Mouse (Mus musculus) lung, postnatal 25 days (tissue): ENCODE results near the gene Coro7.

ENCODE experiments used
- DNase-seq: peaks from one replicate; pipeline ENCODE4 v3.0.0; 2022; ENCODE audit warnings: low spot score

The Coro7 gene

DNA sequence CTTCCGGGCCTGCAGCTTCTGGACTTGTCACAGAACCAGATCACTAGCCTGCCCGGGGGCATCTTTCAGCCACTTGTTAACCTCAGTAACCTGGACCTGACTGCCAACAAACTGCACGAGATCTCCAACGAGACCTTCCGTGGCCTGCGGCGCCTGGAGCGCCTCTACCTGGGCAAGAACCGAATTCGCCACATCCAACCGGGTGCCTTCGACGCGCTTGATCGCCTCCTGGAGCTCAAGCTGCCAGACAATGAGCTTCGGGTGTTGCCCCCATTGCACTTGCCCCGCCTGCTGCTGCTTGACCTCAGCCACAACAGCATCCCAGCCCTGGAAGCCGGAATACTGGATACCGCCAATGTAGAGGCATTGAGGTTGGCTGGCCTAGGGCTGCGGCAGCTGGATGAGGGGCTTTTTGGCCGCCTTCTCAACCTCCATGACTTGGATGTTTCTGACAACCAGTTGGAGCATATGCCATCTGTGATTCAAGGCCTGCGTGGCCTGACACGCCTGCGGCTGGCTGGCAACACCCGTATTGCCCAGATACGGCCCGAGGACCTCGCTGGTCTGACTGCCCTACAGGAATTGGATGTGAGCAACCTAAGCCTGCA, 31.1 kb downstream of the Coro7 start:
- DNase-seq = no peak

DNA sequence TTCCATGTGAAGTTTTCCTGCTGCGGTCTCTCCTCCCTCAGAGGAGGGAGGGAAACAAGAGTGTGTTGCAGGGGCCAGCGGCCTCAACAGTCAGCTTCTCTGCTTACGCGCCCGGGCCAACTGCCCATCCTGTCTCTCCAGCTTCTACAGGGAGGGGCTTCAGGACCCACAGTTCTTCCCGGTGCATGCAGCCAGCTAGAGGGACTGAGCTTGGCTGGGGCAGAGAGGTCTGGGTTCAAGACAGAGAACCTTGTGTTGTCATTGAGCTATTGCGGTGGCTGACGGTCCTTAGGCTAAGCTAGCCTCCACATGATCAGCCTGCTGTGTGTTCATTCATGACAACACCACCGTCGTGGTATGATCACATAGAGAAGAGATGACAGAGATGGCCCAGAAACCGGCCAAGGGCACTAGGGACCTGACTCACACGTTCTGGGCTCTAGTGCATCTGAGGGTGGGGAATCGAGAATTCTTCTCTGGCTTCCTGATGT, 31.9 kb downstream of the Coro7 start:
- DNase-seq = no peak

DNA sequence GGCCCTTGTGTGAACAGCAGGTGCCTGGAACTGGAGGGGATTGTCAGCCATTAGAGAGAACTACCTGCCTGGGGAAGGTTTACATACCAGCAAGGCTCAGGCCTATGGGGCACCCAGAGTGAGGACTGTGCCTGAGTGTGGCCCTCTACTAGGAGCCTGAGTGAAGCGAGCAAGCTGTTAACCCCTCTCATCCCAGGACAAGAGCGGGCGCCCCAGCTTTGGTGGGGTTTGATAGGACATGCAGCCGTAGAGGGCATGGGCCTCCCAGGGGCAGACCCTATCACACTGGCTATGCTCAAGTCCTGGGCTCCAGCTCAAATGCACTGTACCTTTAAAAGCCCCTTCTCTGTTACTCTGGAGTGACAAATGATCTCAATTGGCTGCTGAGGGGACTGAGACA, 32.7 kb downstream of the Coro7 start:
- no peak for DNase-seq

DNA sequence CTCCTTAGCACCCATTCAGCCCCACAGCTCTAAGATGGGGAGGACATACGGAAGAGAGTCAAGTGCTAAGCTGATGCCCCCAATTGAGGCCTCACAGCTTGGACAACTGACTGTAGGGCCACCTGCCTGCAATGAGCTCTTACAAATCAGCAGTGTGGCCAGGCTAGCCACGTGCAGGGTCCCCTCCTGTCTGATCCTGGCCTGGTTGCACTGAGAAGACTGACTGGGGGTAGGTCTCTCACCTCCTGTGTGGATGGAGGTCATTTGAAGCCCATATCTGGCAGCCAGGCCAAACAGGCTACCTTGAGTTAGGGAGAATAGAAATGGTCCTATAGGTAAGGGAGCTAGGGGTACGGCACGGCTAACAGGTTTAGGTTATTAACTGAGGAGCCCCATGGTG, 33.7 kb downstream of the Coro7 start:
- DNase-seq = no peak

DNA sequence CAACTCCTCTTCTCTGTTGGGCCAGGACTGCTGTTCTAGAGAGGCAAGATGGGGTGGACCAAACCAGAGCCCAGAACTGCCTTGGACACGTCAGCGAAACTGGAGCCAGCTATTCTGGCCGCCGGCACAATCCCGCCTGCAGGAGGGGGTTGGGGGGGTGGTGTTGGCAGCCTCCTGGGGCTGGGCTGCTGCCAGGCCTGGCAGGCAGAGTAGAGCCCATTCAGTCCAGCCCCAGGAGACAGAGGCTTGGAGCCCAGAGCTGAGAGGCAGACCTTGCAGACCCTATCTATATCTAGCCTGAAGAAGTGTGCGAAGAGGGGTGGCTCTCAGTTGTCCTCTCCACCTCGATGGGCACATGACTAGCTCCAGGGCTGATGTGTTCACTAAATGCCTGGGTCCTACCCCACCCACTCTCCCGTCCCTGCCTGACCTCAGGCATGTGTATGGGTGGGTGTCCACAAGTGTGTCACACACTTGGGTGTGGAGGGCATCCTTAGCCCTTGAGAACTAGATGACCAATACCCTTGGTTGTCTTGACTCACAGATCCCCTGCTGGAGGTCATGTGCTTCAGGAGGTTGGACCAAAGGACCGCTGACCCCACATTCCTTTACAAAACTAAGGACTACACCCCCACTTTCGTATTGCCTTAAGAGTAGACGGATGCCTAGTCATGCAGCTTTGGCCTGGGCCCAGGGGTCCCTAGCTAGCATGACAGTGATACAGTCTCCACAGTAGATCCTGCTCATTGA, 35.7 kb downstream of the Coro7 start:
- peak; percentile 88 for DNase-seq

DNA sequence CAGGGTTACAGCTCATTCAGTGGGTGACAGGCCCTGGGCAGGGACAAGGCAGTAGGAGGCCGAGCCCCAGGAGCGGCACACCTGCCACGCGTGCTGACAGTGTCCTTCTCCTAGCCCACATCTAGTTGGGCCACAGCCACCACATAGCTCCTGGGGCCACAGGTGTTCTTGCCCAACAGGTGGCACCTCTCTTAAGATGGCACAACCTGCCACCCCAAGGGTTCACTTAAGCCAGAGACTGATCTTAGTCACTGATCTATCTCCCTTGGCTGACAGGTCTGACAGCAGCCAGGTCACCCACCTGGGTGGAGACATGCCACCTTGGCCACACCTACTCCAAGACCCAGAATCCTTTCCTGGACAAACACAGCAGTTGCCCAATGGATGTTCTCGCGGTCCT, 36.6 kb downstream of the Coro7 start:
- peak; percentile 37 for DNase-seq

DNA sequence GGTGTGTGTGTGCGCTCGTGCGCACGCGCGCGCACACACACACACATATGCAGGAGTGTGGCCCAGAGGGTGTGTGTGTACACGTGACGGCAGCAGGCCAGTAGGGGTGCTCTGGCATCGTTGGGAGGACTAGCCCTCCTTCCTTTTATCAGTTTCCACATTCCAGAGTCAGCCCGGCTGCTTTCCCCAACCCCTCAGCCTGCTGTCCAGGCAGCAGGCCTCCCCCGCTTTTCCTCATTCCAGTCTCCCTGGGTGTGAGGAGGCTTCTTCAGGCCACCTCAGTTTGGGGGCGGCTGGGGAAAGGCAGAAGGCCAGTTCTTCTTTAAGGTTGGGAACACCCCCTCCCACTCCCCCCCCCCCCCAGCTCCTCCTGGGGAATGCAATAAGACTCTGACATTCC, 37.4 kb downstream of the Coro7 start:
- DNase-seq = peak; percentile 83

DNA sequence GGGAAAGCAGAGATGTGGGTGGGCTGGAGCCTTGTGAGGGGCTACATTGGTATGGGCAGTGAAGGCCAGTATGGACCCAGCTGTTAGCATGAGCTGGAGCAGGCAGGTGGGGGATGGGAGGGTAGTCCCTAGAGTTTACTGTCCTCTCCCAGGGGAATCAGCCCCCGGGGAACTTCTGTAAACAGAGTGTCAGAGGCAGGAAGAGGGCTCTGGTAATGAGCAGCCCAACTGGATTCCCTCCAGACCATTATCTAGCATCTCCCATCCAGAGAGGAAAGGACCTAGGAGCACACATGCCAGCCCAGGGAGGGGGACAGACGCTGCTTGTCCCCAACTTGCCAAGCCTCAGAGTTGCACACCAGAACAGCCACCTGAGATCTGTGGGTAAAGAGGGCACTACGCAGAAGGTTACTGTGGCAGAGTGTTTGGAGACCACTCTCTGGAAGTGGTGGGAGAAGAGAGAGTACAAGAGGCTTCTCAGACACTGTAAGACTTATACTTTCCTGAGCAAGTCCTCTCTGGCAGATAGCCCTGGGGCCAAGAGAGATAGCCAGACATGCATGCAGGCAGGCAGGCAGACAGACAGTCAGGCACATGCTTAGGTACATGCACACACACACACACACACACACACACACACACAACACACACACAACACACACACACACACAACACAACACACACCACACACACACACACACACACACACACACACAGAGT, 38.3 kb downstream of the Coro7 start:
- DNase-seq = peak; percentile 78

DNA sequence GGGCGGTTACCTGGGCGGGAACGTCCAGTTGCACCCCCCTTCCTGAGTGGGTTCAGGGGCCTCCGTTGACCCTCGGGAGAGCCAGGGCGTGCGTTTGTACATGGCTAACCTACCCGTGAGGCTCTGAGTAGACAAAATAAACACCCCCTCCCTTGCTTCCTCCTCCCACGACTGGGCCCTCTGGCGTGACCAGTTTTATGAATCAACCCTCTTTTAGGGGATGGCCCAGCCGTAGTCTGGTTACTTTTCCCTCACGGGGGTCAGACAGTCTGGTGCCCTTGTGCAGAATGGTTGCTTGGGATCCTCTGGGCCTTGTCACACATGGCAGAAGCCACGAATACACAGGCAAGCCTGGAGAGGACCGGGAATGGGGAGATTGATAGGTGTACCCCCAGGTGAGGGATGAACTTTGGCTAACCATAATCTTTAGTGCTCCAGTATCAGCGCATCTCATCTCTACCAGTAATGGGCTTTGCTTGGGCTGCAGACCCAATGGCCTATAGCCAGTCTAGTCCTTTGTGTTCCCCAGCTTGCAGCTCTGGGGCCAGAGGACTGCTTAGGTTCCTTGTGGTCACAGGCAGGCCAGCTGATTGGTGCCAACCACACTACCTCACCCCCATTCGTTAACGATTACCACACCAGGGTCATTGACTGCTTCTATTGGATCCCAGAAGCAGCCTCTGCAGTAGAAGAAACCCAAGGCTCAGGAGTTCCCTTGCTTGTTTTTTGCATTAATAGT, 39.1 kb downstream of the Coro7 start:
- DNase-seq = peak; percentile 58

DNA sequence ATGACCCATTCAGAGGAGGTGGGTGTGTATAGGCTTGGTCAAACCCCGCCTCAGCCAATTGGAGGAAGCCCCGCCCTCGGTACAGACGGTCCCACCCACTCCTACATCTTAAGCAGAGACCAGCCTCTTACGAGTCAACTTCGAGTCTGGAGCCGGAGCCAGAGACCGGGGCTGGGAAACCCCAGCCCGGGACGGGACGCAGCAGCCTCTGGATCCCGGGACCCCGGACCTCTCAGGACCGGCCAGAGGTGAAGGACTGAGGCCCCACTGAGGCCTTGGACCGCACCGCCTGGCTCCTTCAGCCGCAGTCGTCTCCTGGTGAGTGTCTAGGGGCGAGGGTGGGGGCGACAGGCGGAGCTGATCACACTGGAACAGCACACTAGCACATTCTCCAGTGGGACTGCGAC, 39.7 kb downstream of the Coro7 start, which contains the start of the genes Vasn and Dnaja3:
Gene Vasn (plus strand): TSS at position 111 of the 407 bp plus-strand sequence.
Gene Dnaja3 (plus strand): TSS at position 159 of the 407 bp plus-strand sequence.
- peak; percentile 94 for DNase-seq

DNA sequence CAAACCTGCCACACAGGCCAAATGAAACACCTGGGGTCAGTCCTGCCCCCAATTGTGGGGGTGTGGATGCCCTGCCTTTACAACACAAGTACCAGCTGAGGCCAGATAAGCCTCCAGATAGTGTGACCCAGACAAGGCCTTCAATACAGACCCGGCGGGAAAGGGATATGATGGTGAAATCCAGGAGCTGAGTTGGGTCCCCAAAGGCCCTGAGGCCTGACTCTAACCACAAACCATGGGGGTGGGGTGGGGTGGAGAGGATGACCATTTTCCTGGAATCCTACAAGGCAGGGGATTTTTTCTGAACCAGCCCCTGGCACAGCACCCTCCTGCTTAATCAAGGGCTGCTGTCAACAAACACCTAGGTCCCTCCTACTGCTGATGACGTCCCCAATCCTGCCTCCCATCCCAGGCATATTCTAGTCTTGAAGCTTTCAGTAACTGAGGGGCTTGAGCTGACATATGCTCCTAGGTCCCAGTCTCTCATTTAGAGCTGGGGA, 40.6 kb downstream of the Coro7 start:
- no peak for DNase-seq

DNA sequence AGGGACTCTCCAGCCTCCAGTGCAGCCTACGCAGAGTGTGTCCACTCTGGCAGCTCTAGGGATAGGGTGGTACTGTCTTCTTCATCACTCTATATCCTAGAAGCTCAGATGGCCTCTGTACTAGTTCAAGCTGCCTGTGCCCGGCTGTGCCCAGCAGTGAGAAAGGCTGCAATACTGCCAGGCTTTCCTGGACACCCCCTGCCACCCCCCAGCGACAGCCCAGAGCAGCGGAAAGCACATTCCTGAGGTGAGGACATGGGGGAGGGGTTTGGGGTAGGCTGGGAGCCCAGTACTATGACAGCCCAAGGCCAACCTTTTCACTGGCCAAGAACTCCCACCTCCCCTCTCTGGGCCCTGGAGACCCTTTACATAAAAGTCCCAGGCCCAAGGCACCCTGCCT, 43.8 kb downstream of the Coro7 start:
- DNase-seq = no peak

DNA sequence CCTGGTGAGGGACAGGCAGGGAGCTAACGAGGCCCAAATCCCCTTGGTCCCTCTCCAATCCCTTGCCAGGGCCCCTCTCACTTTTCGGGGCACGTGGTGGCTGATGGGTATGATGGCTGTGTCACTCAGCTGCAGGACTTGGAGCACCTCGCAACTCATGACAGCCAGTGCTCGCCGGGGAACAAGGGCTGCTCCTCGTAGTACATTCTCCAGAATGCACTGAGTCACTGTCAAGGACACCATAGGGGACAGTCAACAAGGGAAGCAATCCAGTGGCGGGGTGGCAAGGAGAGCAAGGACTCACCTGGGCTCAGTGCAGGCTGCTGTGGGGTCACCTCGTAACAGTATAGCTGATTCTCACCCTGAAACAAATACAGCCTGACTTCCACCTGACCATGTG, 44.9 kb downstream of the Coro7 start:
- DNase-seq = no peak

DNA sequence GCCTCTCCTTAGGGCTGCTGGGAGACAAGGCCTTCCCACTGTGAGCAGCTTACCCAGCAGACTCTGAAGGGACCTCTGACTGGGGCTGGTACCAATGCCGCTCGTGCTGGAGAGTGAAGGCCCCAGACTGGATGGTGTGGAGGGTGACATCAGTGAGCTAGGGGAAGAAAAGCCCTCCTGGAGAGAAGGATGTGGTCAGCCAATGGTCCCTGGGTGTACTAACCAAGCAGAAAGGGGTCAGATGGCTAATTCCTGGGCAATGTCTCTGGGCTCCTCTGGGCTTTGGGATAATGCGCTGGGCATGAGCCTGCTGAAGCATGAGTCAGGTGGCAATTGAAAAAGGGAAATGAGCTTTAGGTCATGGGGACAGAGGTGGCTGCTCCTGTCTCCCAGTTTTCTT, 45.9 kb downstream of the Coro7 start:
- no peak for DNase-seq

DNA sequence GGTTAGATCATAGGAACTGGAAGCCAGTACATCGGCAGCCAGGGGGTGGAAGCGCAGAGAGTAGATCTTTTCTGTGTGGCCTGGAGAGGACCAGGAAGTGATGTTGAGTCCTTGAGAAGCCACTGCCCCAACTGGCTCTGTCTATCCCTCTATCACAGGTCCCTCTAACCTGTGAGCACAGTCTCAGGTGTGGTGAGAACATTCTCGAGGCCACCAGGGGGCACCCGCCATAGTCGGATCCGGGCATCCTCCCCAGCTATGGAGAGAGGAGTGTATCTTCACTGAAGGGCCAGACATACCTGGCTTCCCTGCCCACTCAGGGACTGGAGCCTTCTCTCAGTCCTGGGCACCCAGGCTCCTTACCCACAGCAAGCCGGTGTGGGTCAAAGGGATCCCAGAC, 47.5 kb downstream of the Coro7 start:
- peak; percentile 57 for DNase-seq

DNA sequence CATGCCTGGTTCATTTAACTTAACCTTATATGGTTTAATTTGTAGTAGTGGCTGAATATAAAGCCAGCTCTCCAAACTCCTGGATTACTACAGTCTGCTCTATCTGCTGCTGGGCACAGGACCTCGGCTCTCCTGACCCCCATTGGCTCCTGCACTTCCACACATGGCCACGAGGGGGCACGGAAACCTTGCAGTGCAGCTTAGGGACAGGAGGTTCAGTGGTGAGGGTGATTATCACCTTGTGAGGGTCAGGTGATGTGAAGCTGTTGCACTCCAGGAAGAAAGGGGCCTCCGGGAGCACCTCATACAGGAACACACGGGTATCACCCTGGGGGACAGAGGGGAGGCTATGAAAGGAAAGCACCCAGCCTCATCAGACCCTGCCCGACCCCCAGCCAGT, 49.6 kb downstream of the Coro7 start:
- DNase-seq = peak; percentile 82

DNA sequence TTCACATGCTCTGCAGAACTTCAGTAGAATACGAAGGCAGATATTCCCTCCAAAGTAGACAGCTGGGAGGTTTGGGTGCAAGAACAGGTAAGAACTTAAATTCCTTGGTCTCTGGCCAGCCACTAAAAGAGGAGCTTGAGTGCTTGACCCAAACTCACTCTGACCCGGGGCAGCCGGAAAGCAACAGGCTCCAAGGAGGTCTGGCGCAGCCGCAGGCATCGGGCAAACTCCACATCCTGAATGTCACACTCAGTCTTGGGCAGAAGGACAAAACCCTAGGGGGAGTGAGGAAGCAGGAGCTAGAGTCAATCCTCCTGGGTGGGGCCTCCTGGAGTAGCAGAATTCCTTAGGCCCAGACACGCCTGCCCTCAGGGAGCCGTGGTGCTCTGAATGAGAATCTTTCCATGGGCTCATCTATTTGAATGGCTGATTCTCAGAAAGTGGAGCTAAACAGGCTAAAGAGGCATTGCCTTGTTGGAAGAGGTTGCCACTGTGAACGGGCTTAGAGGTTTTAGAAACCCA, 50.6 kb downstream of the Coro7 start:
- DNase-seq = no peak

DNA sequence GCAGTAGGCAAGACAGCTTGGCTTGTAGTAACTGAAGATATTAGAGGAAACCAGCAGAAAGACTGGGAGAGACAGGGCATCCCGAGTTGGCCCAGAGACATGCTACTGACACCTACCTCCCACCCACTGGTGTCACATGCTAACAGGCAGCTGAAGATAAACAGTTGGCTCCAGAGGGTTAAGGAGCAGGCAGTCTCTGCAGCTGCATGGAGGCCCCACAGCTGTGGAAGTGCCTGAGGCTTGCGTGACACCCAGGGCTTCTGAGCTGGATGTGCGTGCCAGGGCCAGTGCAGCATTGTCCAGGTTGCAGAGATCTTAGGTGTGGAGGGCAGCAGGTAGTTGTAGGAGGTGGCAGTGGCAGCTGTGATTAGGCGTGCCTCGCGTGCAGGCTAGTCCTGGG, 52.5 kb downstream of the Coro7 start:
- no peak for DNase-seq

DNA sequence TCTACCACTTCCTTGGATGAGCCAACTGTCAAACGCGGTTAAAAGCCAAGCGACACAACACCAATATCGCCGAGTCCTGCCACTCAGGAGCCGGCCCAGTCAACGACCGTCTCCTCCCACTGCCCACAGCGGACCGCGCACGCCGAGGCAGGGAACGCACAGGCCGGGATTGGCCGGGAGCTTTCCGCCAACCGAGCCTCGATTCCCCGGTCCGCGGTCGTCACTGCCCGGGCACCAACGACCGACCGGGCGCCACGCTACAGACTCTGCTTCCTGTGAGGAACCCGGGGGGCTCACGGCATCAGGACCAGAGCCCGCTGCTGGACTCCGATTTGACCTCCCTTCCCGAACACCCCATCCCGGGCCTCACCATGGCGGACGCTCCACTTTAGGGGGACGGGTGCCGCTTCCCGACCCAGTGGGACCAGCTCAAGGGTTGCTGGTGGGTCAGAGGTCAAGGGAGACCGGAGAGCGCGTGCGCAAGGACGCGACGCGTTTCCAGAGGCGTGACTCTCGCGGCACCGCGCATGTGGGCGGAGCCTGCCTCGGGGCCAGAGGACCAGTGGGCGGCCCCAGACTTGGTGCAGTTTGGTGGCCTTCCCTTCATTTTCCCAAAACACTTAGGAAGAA, 55.0 kb downstream of the Coro7 start, which contains the start of gene Pam16:
Gene Pam16 (minus strand): TSS at position 508 of the 630 bp plus-strand sequence.
- peak; percentile 93 for DNase-seq

DNA sequence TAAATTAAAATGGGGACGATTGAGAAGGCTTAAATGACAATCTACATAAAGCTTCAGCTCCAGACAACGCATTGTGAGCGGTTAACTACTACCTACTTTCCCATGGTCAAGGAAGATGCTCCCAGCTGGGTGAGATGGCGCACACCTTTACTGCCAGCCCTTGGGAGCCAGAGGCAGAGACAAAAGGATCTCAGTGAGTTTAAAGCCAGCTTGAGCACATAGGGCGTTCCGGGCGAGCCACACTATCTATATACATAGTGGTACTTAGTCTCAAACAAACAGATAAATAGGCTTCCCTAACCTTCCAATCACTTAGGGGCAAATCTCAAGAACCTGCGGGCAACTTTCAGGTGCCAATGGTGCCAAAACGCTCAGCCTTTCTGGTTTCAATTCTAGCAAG, 55.5 kb downstream of the Coro7 start:
- no peak for DNase-seq

DNA sequence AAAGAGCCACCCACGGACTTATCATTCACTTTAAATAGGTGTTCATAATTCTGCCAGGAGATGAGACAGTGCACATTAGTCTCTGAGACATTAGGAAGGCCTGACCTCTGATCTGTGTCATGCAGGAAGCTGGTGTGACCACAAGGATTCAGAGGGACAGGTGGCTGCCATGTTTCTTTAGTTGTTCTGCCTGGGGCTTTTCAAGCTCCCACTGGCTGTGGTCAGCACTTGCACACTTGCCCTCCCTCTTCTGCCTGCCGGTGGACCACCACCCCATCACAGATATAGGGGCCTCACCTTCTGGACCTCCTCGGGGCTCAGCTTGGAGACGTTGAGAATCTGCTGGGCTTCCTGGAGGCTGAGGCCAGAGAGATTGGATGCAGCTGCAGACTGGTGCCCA, 62.7 kb downstream of the Coro7 start:
- no peak for DNase-seq
